Mouse (Mus musculus) embryonic facial prominence, embryonic 12.5 days (tissue): Measurements from ENCODE around the gene Fam184a. TPM values are rescaled to one million over a fixed set of nuclear protein-coding genes. Genes with fewer than 3 reads are reported as not detected.

Source experiments
- ATAC-seq: fragments of 200-750 bp; cut with Nextera tagmentation; 2 replicates; pipeline ENCODE4 v1.8.0; 2017; ENCODE audit not compliant: insufficient number of reproducible peaks, insufficient read depth, low FRiP score, low TSS enrichment
- H3K27ac ChIP-seq: fragments of 300-500 bp; sonication (generic); 2 replicates; pipeline ENCODE4 v1.5.1; 2016; ENCODE audit warnings: mild to moderate bottlenecking
- H3K27me3 ChIP-seq: fragments of 300-500 bp; sonication (generic); 2 replicates; pipeline ENCODE4 v1.6.1; 2016; ENCODE audit warnings: mild to moderate bottlenecking, moderate library complexity
- H3K36me3 ChIP-seq: fragments of 300-500 bp; sonication (generic); 2 replicates; pipeline ENCODE4 v1.6.1; 2016; ENCODE audit warnings: mild to moderate bottlenecking
- H3K4me1 ChIP-seq: fragments of 300-500 bp; sonication (generic); 2 replicates; pipeline ENCODE4 v1.6.1; 2016
- H3K4me2 ChIP-seq: fragments of 300-500 bp; sonication (generic); replicated peaks from 2 replicates; pipeline ENCODE4 v1.6.1; 2016; ENCODE audit warnings: mild to moderate bottlenecking, moderate library complexity
- H3K4me3 ChIP-seq: fragments of 300-500 bp; sonication (generic); 2 replicates; pipeline ENCODE4 v1.5.1; 2016; ENCODE audit warnings: mild to moderate bottlenecking
- H3K9ac ChIP-seq: fragments of 300-500 bp; sonication (generic); 2 replicates; pipeline ENCODE4 v1.6.1; 2016; ENCODE audit warnings: mild to moderate bottlenecking, moderate library complexity
- H3K9me3 ChIP-seq: fragments of 300-500 bp; sonication (generic); 2 replicates; pipeline ENCODE4 v1.6.1; 2016; ENCODE audit warnings: mild to moderate bottlenecking, moderate library complexity
- WGBS: fragments of 180-500 bp; shearing (Covaris S2); methylation state at CpG from one replicate; pipeline ENCODE4 v1.1.7; 2016; 5-methylcytosine and 5-hydroxymethylcytosine counted together
- polyA plus RNA-seq: library from polyadenylated mRNA; unstranded; fragments of >200 nt; fragmentation: Nextera tagmentation; extraction: Ambion mirVana; gene quantifications from 2 replicates; pipeline ENCODE4 v1.2.1, GENCODE M21; 2016

The Fam184a gene
- polyA plus RNA-seq = 6.6 and 8.4 TPM in 2 replicates

DNA sequence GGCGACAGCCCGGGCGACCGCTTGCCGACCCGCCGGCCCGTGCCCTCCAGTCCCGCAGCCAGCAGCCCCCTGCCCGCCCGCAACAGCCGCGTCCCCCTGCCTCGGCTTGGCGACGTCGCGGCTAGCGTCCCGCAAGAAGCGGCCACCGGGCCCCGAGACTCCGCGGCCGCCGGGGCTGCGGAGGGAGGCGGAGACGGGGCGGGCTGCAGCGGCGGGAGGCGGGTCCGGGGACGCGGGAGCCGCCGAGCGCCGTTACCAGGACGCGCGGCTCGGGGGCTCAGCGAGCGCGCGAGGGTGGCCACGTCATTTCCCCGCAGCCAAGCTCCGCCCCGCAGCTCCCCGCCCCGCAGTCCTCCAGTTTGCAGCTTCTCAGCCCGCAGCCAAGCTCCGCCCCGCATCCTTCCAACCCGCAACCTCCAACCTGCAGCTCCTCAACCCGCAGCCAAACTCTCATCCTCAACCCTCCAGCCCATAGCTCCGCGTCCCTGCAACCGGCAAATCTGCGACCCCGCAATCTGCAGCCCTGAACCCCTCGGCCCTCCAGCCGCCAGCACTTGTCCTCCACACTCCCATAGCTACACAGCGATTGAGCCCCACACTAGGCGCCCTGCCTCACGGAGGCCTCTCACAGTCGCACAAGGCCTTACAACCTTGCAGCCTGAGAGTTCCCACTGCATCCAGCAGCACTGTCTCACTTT lies at the start of gene Fam184a:
TSS of gene Fam184a (minus strand) at position 169 of the 698 bp plus-strand sequence.
- H3K9ac ChIP-seq = peak within 1 kb of the TSS; percentile 70
- no peaks in the 10 kb centered on the region for H3K4me1 ChIP-seq
- 3% methylated on average over 45 of the region's 71 CpGs for WGBS
- no peak within 1 kb of the TSS for H3K27ac ChIP-seq
- H3K4me2 ChIP-seq = peak within 1 kb of the TSS; percentile 79
- no peaks in the 10 kb centered on the region for H3K9me3 ChIP-seq
- H3K4me3 ChIP-seq = peak within 1 kb of the TSS; percentile 85
- no peaks in the 10 kb centered on the region for H3K36me3 ChIP-seq
- H3K27me3 ChIP-seq = no peaks in the 10 kb centered on the region
- ATAC-seq = peak; percentile 86

DNA sequence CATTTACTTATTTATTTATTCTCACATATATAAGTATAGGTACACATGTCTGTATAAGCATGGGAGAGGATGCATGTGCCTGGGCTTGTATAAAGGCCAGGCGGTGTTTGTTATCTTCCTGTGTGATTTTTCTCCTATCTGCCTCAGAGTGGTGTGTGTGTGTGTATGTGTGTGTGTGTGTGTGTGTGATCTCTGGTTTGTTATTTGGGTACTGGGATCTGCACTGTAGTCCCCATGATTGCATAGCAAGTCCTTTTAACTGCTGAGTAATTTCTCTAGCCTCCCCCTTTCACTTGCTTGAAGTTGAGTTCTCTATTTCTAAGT lies 45.3 kb upstream of the Fam184a start:
- Histone ChIP-seq H3K9me3 (no peaks in the 10 kb centered on the region), H3K36me3 (no peaks in the 10 kb centered on the region), H3K4me2 (no peak overlapping the region), H3K4me3 (no peak overlapping the region), H3K27me3 (no peaks in the 10 kb centered on the region), H3K4me1 (no peaks in the 10 kb centered on the region), H3K9ac (no peak overlapping the region), H3K27ac (no peak overlapping the region)
- 87% methylated on average over 1 of the region's 1 CpGs for WGBS
- no peak for ATAC-seq

DNA sequence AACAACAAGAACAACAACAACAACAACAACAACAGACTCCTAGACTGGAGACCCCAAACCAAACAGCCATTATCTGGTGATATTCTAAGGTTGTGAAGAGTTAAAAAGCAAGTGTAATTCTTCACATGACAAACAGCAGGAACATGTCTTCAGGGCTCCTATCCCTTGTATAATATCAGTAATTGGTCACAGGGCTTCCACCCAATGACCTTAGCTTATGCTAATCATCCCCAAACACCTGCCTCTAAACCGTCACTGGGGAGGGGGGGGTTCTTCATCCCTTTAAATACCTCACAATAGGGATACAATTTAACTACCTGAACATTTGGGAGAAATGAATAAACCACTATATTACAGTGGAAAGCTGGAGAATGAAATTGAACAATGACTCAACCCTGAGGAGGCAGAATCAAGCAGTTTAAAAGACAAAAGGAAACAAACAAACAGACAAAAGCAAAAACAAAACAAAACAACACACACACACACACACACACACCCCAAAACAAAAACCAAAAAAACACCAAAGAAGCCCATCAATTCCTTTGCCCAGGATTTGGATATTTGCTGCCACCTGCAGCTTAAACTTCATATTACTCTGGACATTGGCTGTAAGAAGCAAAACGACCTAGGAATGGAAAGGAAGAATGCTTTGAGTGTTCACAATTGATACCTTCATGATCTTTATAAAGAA lies 44.8 kb upstream of the Fam184a start:
- Histone ChIP-seq H3K36me3 (no peaks in the 10 kb centered on the region), H3K9me3 (no peaks in the 10 kb centered on the region), H3K9ac (no peak overlapping the region), H3K4me3 (no peak overlapping the region), H3K4me1 (no peaks in the 10 kb centered on the region), H3K27me3 (no peaks in the 10 kb centered on the region), H3K27ac (no peak overlapping the region), H3K4me2 (no peak overlapping the region)
- 14% methylated on average over 2 of the region's 2 CpGs for WGBS
- no peak for ATAC-seq

DNA sequence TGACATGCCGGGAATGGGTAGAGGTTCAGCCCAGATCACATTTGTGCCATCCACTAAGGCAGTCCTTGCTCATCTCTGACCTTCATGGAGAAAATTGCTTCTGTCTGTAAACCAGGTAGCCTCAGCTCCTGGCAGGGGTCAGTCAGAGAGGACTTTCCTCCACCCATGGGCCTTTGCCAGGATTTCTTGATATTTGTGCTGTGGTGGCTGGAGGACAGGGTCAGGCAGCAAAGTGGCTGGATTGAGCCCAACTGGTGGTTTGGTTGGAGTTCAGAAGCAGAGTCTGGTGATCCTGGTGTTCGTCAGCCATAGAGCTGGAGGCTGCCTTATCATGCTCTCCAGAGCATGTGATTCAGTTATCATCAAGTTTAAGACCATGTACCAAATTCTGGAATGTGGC lies 40.4 kb upstream of the Fam184a start:
- no peak for ATAC-seq
- WGBS = 76% methylated on average over 2 of the region's 2 CpGs
- H3K36me3 ChIP-seq = no peaks in the 10 kb centered on the region

DNA sequence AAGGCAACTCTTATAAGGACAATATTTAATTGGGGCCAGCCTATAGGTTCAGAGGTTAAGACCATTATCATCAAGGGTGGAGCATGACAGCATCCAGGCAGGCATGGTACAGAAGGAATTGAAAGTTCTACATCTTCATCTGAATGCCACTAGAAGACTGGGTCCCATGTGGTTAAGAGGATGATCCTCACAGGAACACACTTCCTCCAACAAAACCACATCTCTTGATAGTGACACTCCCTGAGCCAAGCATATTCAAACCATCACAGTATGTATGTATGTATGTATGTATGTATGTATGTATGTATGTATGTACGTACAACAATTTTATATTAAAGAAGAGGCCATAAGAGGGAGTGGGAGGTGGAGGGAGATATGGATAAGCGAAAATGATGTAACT lies 25.7 kb upstream of the Fam184a start:
- WGBS = 88% methylated on average over 2 of the region's 2 CpGs
- Histone ChIP-seq H3K36me3 (no peaks in the 10 kb centered on the region), H3K27me3 (no peaks in the 10 kb centered on the region), H3K4me3 (no peak overlapping the region), H3K9ac (no peak overlapping the region), H3K9me3 (no peaks in the 10 kb centered on the region), H3K4me2 (no peak overlapping the region), H3K4me1 (no peaks in the 10 kb centered on the region), H3K27ac (no peak overlapping the region)
- ATAC-seq = no peak

More for the DNA sequence above, 40.4 kb upstream of the Fam184a start:
- H3K4me1 ChIP-seq = no peaks in the 10 kb centered on the region
- H3K9me3 ChIP-seq = no peaks in the 10 kb centered on the region
- H3K4me2 ChIP-seq = no peak overlapping the region
- H3K4me3 ChIP-seq = no peak overlapping the region
- H3K27me3 ChIP-seq = no peaks in the 10 kb centered on the region
- H3K9ac ChIP-seq = no peak overlapping the region
- H3K27ac ChIP-seq = no peak overlapping the region

DNA sequence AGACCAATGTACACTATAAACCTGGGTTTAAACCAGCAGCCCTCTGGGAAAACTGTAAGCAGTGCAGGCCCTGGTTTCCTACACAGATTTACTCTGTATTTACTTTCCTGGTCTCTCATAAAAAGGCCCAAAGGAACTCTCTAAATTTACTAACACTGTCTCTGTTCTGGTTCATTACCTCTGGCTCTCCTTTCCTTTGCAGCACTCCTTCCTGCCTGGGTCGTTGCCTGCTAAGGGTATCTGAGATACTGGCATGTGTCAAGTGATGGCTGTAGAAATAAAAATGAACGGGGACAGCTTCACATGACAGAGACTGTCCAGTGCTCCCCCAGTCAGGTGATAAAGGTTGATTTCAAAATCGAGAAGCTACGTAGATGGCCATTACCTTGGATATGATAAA lies 21.8 kb upstream of the Fam184a start:
- no peaks in the 10 kb centered on the region for H3K27me3 ChIP-seq
- H3K27ac ChIP-seq = no peak overlapping the region
- no peak overlapping the region for H3K9ac ChIP-seq
- no peak for ATAC-seq
- WGBS = 71% methylated on average over 4 of the region's 4 CpGs
- no peak overlapping the region for H3K4me3 ChIP-seq
- H3K36me3 ChIP-seq = no peaks in the 10 kb centered on the region
- no peaks in the 10 kb centered on the region for H3K4me1 ChIP-seq
- no peak overlapping the region for H3K4me2 ChIP-seq
- no peaks in the 10 kb centered on the region for H3K9me3 ChIP-seq

DNA sequence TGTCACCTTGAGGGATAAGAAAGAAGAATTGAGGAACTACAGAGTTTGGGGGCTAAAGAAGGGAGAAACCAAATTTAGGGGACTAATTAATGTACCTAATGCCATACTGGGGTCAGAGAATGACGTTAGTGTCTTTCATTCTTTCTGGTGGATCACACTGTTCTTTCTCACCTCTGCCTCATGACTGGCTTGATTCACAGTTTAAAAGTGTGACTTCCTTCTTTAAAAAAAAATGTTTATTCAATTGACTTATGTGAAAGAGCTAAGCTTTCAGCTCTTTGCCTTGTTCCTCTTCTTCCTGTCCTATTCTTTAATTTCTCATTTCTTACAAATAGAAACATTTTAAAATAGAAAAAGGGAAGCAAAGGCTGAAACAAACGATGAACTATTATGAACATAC lies 20.6 kb upstream of the Fam184a start:
- Histone ChIP-seq H3K9me3 (no peaks in the 10 kb centered on the region), H3K27me3 (no peaks in the 10 kb centered on the region), H3K27ac (no peak overlapping the region), H3K36me3 (no peaks in the 10 kb centered on the region), H3K4me1 (no peaks in the 10 kb centered on the region), H3K4me3 (no peak overlapping the region), H3K9ac (no peak overlapping the region), H3K4me2 (no peak overlapping the region)
- WGBS = 69% methylated on average over 2 of the region's 2 CpGs
- ATAC-seq = no peak

DNA sequence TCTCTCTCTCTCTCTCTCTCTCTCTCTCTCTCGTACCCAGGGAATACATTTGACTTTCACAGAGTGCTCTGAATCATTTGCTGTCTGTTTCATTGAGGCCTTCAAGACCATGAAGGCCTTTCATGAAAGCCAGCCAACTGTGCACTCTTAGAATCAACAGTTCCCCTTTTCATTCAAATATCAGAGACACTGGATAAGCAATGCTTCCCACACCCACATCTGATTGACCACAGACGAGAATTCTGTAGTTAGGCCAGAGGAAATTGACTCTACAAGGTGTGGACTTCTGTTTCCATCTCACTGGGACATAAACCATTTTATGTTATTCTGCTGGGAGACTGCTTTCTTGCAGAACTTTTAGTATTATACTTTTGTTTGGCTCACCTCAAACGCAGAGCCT lies 17.8 kb upstream of the Fam184a start:
- Histone ChIP-seq H3K4me3 (no peak overlapping the region), H3K27ac (no peak overlapping the region), H3K4me1 (no peaks in the 10 kb centered on the region), H3K36me3 (no peaks in the 10 kb centered on the region), H3K27me3 (no peaks in the 10 kb centered on the region), H3K9ac (no peak overlapping the region), H3K9me3 (no peaks in the 10 kb centered on the region), H3K4me2 (no peak overlapping the region)
- no peak for ATAC-seq
- 68% methylated on average over 3 of the region's 3 CpGs for WGBS

DNA sequence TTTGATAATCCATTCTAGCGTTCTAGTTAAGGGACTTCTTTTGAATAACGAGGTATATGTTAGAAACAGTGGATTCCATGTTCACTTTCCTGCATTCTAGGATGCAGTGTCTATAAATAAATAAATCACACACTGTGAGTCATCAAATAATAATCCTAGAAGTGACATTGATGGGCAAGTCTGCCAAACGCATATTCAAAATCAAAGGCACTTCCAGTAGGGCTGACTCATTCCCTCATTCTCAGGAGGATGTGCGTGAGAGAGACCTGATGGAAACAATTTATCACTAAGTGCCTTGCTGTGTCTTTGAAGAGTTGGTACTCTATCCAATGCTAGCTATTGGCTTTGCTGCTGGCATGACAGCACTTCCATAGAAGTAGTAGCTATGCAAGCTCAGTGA lies 14.5 kb upstream of the Fam184a start:
- no peaks in the 10 kb centered on the region for H3K27me3 ChIP-seq
- H3K9ac ChIP-seq = no peak overlapping the region
- WGBS = 76% methylated on average over 4 of the region's 4 CpGs
- H3K9me3 ChIP-seq = no peaks in the 10 kb centered on the region
- no peak overlapping the region for H3K4me2 ChIP-seq
- H3K4me3 ChIP-seq = no peak overlapping the region
- no peaks in the 10 kb centered on the region for H3K36me3 ChIP-seq
- H3K27ac ChIP-seq = no peak overlapping the region
- H3K4me1 ChIP-seq = no peaks in the 10 kb centered on the region
- no peak for ATAC-seq

DNA sequence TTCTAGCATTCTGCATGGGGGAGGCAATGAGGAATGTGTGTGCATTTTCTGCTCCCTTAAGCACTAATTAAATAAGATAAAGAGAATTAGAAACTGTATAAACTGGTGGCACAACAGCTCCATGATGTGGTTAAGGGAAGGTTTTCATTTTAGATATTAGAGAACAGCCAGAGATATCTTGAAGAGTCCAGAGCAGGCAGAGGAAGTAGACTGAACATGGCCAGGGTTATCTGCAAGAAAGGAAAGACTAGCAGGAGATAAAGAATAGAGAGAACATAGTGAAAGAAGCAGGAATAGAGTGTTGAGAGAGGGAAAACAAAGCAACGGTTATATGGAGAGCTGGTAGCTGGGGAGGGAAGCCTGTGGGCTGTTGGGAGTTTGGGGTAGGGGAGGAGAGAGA lies 1.8 kb upstream of the Fam184a start:
- Histone ChIP-seq H3K4me1 (no peaks in the 10 kb centered on the region), H3K27ac (no peak overlapping the region), H3K4me3 (no peak overlapping the region), H3K9ac (no peak overlapping the region), H3K4me2 (no peak overlapping the region), H3K36me3 (no peaks in the 10 kb centered on the region), H3K9me3 (no peaks in the 10 kb centered on the region), H3K27me3 (no peaks in the 10 kb centered on the region)
- WGBS = 78% methylated on average over 1 of the region's 1 CpGs
- no peak for ATAC-seq

DNA sequence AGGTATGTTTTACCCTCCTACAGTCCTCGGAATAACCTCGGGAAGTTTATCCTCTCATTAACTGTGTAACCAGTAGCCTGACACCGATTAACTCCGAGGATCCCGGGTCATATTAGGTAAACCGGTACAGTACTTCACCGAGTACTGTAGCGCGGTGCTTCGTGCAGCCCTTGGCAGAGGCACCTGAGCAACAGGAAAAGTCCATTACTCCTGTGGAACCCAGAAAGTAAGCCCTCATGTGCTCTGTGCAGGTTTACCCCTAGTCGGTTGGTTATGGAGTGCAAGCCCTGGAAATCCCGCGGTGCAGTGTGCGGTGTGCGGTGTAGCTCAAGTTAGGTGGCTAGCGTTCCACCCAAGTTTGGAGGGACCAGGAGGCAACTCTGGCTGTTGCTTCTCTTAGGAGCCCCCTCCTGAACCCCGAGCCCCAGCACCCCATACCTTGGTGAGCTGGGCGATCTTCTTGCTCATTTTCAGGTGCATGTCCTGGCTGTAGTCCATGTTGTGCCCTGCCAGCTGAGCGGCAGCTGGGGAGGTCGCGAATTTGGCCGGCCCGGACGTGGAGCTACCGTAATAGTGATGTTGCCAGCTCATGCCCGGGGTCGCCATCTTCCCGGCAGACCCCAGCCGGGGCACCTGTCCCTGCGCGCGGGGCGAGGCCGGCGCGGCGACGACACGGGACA lies 508 bp downstream of the Fam184a start:
- peak; percentile 23; the same call in 1 of the 2 replicates for ATAC-seq
- no peak overlapping the region for H3K27ac ChIP-seq
- peak overlapping the region; percentile 79 for H3K4me2 ChIP-seq
- 7% methylated on average over 39 of the region's 39 CpGs for WGBS
- H3K36me3 ChIP-seq = no peaks in the 10 kb centered on the region
- peak overlapping the region; percentile 70 for H3K9ac ChIP-seq
- no peaks in the 10 kb centered on the region for H3K27me3 ChIP-seq
- no peaks in the 10 kb centered on the region for H3K9me3 ChIP-seq
- H3K4me1 ChIP-seq = no peaks in the 10 kb centered on the region
- peak overlapping the region; percentile 85 for H3K4me3 ChIP-seq

DNA sequence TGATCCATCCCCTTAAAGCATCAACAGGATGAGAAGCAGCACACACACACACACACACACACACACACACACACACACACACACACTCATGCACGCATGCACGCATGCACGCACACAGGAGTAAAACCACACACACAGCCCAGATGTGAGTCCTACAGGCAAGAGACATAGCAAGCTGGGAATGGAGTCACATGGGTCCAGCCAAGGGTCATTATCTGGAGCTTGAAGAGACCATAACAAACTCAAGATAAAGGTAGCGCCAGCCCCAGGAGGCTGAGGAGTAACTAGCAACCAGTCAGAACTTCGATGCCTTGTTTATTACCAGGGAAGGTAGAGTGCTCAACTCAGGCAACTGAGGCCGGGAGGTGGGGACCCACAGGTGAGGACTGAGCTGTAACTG lies 4.9 kb downstream of the Fam184a start:
- ATAC-seq = no peak
- no peaks in the 10 kb centered on the region for H3K36me3 ChIP-seq
- H3K4me1 ChIP-seq = no peaks in the 10 kb centered on the region
- H3K9me3 ChIP-seq = no peaks in the 10 kb centered on the region
- H3K4me2 ChIP-seq = no peak overlapping the region
- 87% methylated on average over 6 of the region's 6 CpGs for WGBS
- no peak overlapping the region for H3K4me3 ChIP-seq
- no peaks in the 10 kb centered on the region for H3K27me3 ChIP-seq
- H3K27ac ChIP-seq = no peak overlapping the region
- no peak overlapping the region for H3K9ac ChIP-seq
